Mouse (Mus musculus) megakaryocyte, embryonic 14.5 days (primary cell): ENCODE data around the gene Mapkapk2.
"Not testable (repeated sequence)": the region's sequence is repeated elsewhere in the genome, so short reads cannot be mapped to it uniquely, and the experiment has no call there.

Source experiments
- FLI1 ChIP-seq: IDR thresholded peaks from 2 replicates; pipeline ENCODE4 v1.6.1; 2012; ENCODE audit warnings: low read length, inconsistent platforms, mixed read lengths
- GATA1 ChIP-seq: IDR thresholded peaks from 3 replicates; pipeline ENCODE4 v1.6.1; 2012; ENCODE audit warnings: mixed read lengths, low read length, inconsistent platforms, borderline replicate concordance

DNA sequence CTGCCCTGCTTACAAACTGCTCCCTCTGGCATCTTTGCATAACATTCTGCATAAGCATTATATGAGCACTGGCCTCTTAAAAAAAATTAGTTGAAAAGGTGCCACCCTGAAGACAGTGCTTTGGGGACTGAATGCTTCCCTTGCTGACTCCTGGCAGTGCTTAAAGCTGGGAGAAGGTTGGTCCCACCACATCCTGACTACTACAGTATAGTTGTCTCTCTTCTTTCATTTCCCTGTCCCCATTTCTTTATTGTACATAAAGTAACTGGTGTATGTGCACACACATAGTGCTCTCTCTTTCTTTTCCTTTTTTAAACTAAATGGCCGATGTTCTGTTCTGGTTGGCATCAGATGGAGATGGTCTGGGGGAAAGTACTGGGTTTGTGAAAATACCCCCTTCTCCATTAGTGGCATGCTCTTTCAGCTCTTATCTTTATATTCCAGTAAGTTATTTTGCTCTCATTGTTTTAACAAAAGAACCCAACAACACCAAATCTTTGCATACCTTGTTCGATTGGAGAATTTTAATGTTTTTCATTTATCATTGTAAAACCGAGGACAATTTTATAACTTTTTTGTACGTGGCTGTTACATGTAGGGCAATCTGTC is 74.3 kb downstream of the Mapkapk2 start:
- not testable (repeated sequence) for TF ChIP-seq GATA1, FLI1
